Mouse (Mus musculus) stomach, embryonic 14.5 days (tissue): ENCODE measurements around the gene Lyar. TPM values are rescaled to one million over a fixed set of nuclear protein-coding genes. Genes with fewer than 3 reads are reported as not detected.

Source experiments
- ATAC-seq: fragments of 200-750 bp; cut with Nextera tagmentation; 2 replicates; pipeline ENCODE4 v1.8.0; 2017; ENCODE audit warnings: low read depth, moderate TSS enrichment; ENCODE audit not compliant: insufficient number of reproducible peaks, insufficient read depth, low FRiP score
- H3K27ac ChIP-seq: fragments of 300-500 bp; sonication (generic); 2 replicates; pipeline ENCODE4 v1.5.1; 2014; ENCODE audit warnings: mild to moderate bottlenecking, low read length, moderate library complexity, mixed read lengths
- H3K27me3 ChIP-seq: fragments of 300-500 bp; sonication (generic); 2 replicates; pipeline ENCODE4 v1.6.1; 2014; ENCODE audit warnings: low read length, control low read depth, mixed read lengths; ENCODE audit not compliant: control insufficient read depth, insufficient read depth
- H3K36me3 ChIP-seq: fragments of 300-500 bp; sonication (generic); 2 replicates; pipeline ENCODE4 v1.6.1; 2014; ENCODE audit warnings: mild to moderate bottlenecking, control low read depth, low read length, moderate library complexity, mixed read lengths; ENCODE audit not compliant: control insufficient read depth, insufficient read depth
- H3K4me1 ChIP-seq: fragments of 300-500 bp; sonication (generic); 2 replicates; pipeline ENCODE4 v1.6.1; 2014; ENCODE audit warnings: low read length, control low read depth, mixed read lengths; ENCODE audit not compliant: control insufficient read depth, insufficient read depth
- H3K4me2 ChIP-seq: fragments of 300-500 bp; sonication (generic); replicated peaks from 2 replicates; pipeline ENCODE4 v1.6.1; 2014; ENCODE audit warnings: low read depth, low read length, control low read depth
- H3K4me3 ChIP-seq: fragments of 300-500 bp; sonication (generic); 2 replicates; pipeline ENCODE4 v1.5.1; 2014; ENCODE audit warnings: low read depth, low read length, control low read depth
- H3K9ac ChIP-seq: fragments of 300-500 bp; sonication (generic); replicated peaks from 2 replicates; pipeline ENCODE4 v1.6.1; 2014; ENCODE audit warnings: low read depth, mild to moderate bottlenecking, control low read depth, low read length, moderate library complexity, mixed read lengths
- H3K9me3 ChIP-seq: fragments of 300-500 bp; sonication (generic); 2 replicates; pipeline ENCODE4 v1.6.1; 2016; ENCODE audit warnings: low read depth, low read length, control low read depth; ENCODE audit not compliant: control insufficient read depth
- WGBS: fragments of 180-500 bp; shearing (Covaris S2); extraction: QIAGEN DNeasy Blood & Tissue Kit; methylation state at CpG from one replicate; pipeline ENCODE4 v1.1.7; 2014; 5-methylcytosine and 5-hydroxymethylcytosine counted together
- polyA plus RNA-seq: library from polyadenylated mRNA; unstranded; fragments of >200 nt; fragmentation: Nextera tagmentation; extraction: Ambion mirVana; gene quantifications from 2 replicates; pipeline ENCODE4 v1.2.1, GENCODE M21; 2014

Gene Lyar
- 90.3 and 99.8 TPM in 2 replicates for polyA plus RNA-seq

DNA sequence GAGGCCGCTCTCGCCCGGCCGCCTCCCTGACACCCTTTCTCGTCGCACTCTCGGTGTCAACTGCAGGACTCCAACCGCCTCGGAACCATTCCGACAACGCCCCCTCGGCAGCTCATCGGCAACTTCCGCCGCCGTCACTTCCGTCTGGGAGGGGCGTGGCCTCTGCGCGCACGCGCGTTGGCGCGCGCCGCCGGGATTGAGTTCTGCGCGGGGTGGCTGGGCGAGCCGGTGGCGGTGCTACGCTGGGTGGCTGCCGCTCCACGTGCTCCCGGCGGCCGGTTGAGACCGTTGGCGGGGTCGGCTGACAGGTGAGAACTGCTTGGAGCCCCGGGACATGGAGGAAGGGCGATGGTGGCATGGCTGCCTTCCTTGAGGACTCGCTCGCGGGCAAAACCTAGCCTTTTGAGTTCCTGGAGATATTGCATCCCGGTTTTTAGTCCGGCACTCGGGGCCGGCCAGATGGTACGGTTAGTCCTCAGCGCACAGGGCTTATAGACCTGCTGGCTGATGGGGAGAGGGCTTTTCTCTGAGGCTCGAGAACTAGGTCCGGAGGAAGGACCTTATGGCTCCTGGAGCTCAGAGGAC, at the start of gene Lyar, which contains the start of gene Zbtb49:
Lyar (plus strand) TSS at position 143 of the 585 bp plus-strand sequence.
Zbtb49 (minus strand) TSS at position 130 of the 585 bp plus-strand sequence.
- no peaks in the 10 kb centered on the region for H3K27me3 ChIP-seq
- peaks cover 9% of the 10 kb centered on the region; the same call in 1 of the 2 replicates for H3K36me3 ChIP-seq
- peaks cover 14% of the 10 kb centered on the region for H3K4me1 ChIP-seq
- under 1% methylated on average over 47 of the region's 55 CpGs for WGBS
- H3K9ac ChIP-seq = peak within 1 kb of the TSS; percentile 86
- peak within 1 kb of the TSS; percentile 88 for H3K4me2 ChIP-seq
- H3K27ac ChIP-seq = peak within 1 kb of the TSS; percentile 48; the same call in 1 of the 2 replicates
- peak within 1 kb of the TSS; percentile 93 for H3K4me3 ChIP-seq
- H3K9me3 ChIP-seq = no peaks in the 10 kb centered on the region
- peak; percentile 89 for ATAC-seq

DNA sequence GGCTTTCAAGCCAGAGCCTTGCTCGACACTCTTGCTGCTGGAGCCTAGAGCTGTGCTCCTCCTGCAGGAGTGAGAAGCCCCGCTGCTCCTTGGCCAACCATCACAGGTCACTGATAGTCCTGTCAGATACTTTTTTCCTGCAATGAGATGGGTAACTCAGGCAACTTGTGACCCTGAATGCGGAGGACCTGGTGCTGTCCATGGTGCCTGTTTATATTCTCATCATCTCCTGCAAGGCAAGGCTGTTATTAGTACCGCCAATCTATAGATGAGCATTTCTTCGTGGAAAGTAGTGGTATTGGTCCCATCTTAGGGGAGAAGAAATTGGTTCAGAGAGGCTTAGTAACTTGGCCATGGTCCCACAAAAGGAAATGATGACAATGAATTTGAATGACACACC, 46.5 kb upstream of the Lyar start:
- Histone ChIP-seq H3K36me3 (no peaks in the 10 kb centered on the region), H3K27ac (no peak overlapping the region), H3K4me2 (no peak overlapping the region), H3K27me3 (no peaks in the 10 kb centered on the region), H3K9me3 (no peaks in the 10 kb centered on the region), H3K9ac (no peak overlapping the region), H3K4me3 (no peak overlapping the region), H3K4me1 (no peaks in the 10 kb centered on the region)
- 47% methylated on average over 5 of the region's 5 CpGs for WGBS
- ATAC-seq = no peak

- Histone ChIP-seq H3K27ac (no peak overlapping the region), H3K9me3 (no peaks in the 10 kb centered on the region), H3K4me1 (no peaks in the 10 kb centered on the region), H3K4me2 (no peak overlapping the region), H3K4me3 (no peak overlapping the region), H3K36me3 (no peaks in the 10 kb centered on the region), H3K9ac (no peak overlapping the region), H3K27me3 (no peaks in the 10 kb centered on the region)
- no peak for ATAC-seq
- WGBS = 81% methylated on average over 16 of the region's 16 CpGs
Measured at GRCm38 (mm10) chr5:38174256-38174912, 45.9 kb upstream of the Lyar start.

DNA sequence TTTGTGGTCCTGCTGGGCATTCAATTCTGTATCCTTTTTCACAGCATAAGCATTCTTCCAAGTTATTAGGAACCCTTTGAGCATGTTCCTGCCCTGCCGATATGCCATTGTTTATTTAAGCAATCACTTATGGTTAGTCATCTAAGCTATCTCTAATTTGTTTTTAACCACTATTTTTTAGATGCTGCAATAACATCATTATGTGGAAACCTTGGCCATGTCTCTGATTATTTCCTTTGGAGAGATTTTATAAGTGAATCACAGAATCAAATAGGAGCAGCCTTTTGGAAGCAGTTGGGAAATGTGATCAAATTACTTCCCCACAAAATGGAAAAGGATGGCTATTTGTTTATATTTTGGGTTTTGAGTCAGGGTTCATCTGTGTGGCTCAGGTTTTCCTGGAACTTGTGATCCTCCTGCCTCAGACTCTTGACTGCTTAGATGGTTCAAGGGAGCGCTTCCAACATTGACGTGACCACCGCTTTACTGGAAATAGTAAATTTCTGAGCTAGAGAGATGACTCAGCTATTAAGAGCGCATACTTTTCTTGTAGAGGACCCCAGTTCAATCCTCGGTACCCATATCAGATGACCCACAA, 35.5 kb upstream of the Lyar start:
- no peak overlapping the region for H3K27ac ChIP-seq
- no peak overlapping the region for H3K4me2 ChIP-seq
- 73% methylated on average over 6 of the region's 6 CpGs for WGBS
- no peaks in the 10 kb centered on the region for H3K36me3 ChIP-seq
- no peaks in the 10 kb centered on the region for H3K9me3 ChIP-seq
- no peak overlapping the region for H3K9ac ChIP-seq
- H3K4me3 ChIP-seq = no peak overlapping the region
- H3K27me3 ChIP-seq = no peaks in the 10 kb centered on the region
- H3K4me1 ChIP-seq = no peaks in the 10 kb centered on the region
- no peak for ATAC-seq

DNA sequence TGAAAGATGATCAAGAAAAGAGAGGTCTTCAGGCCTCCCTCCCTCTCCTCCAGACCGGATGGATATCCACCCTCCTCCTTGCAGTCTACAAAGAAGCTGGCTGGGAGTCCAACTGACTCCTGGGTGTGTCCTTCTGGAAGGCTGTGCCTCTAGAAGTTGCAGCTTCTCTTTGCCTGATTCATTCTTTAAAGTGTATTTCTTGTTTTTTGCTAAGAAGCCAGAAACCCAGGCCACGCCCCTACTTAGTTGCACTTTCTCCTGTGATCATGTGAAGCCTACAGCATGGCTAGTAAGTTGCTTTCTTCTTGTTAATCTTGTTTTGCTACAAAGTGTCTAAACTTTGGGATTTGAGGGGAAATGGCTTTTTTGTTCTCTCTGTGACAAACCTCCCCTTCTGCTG, 33.3 kb upstream of the Lyar start:
- Histone ChIP-seq H3K27ac (no peak overlapping the region), H3K36me3 (no peaks in the 10 kb centered on the region), H3K27me3 (no peaks in the 10 kb centered on the region), H3K4me3 (no peak overlapping the region), H3K4me1 (no peaks in the 10 kb centered on the region), H3K9ac (no peak overlapping the region), H3K4me2 (no peak overlapping the region), H3K9me3 (no peaks in the 10 kb centered on the region)
- ATAC-seq = no peak
- WGBS = 89% methylated on average over 2 of the region's 2 CpGs

DNA sequence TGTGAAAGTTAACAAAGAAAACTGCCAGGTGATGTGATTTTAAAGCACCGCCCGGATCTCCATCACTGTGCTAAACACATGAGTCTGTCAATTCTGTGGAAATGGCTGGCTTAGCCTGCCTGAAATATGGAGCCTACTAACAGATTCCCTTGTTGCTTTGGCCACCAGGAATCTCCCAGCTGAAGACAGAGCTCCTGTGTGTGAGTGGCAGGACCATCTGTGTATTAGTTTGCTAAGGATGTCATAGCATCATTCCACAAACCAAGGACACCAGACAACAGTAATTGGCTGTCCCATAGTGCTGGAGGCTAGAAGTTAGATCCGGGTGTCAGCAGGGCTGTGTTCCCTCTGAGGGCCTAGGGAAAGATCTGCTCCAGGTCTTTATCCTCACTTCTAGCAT, 29.4 kb upstream of the Lyar start:
- Histone ChIP-seq H3K9me3 (no peaks in the 10 kb centered on the region), H3K4me3 (no peak overlapping the region), H3K4me1 (no peaks in the 10 kb centered on the region), H3K27me3 (no peaks in the 10 kb centered on the region), H3K4me2 (no peak overlapping the region), H3K27ac (no peak overlapping the region), H3K36me3 (no peaks in the 10 kb centered on the region), H3K9ac (no peak overlapping the region)
- ATAC-seq = no peak
- WGBS = 82% methylated on average over 3 of the region's 3 CpGs

DNA sequence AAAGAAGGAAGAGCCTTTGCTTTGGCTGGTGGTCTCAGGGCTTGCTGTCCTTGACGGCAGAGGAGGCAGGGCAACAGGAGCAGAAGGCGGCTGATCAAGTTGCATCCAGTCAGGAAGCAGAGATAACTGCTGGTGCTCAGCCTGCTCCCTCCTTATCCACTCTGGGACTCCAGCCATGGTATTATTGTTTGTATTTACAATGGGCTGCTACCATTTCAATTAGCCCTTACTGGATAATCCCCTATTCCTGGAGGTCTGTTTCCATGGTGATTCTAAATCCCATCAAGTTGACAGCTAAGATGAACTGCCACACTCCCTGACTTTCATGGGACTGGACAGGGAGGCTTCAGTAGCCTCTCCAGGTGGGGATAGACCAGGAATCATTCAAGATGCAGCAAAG, 25.3 kb upstream of the Lyar start:
- no peak for ATAC-seq
- Histone ChIP-seq H3K9me3 (no peaks in the 10 kb centered on the region), H3K27ac (no peak overlapping the region), H3K4me1 (no peaks in the 10 kb centered on the region), H3K4me2 (no peak overlapping the region), H3K4me3 (no peak overlapping the region), H3K9ac (no peak overlapping the region), H3K27me3 (no peaks in the 10 kb centered on the region), H3K36me3 (peaks cover 2% of the 10 kb centered on the region; the same call in 1 of the 2 replicates)
- WGBS = 49% methylated on average over 2 of the region's 2 CpGs

GRCm38 (mm10) chr5:38195941-38196340, 24.3 kb upstream of the Lyar start:
- H3K4me1 ChIP-seq = no peaks in the 10 kb centered on the region
- H3K27me3 ChIP-seq = no peaks in the 10 kb centered on the region

More at GRCm38 (mm10) chr5:38195941-38196340, 24.3 kb upstream of the Lyar start:
- Histone ChIP-seq H3K36me3 (peaks cover 9% of the 10 kb centered on the region), H3K9ac (no peak overlapping the region), H3K4me2 (no peak overlapping the region), H3K27ac (no peak overlapping the region), H3K4me3 (no peak overlapping the region), H3K9me3 (no peaks in the 10 kb centered on the region)
- no peak for ATAC-seq
